Mouse (Mus musculus): ENCODE results near the gene Fam83f.
"Not testable (repeated sequence)": the region's sequence is repeated elsewhere in the genome, so short reads cannot be mapped to it uniquely, and the experiment has no call there.

Fam83f gene

DNA sequence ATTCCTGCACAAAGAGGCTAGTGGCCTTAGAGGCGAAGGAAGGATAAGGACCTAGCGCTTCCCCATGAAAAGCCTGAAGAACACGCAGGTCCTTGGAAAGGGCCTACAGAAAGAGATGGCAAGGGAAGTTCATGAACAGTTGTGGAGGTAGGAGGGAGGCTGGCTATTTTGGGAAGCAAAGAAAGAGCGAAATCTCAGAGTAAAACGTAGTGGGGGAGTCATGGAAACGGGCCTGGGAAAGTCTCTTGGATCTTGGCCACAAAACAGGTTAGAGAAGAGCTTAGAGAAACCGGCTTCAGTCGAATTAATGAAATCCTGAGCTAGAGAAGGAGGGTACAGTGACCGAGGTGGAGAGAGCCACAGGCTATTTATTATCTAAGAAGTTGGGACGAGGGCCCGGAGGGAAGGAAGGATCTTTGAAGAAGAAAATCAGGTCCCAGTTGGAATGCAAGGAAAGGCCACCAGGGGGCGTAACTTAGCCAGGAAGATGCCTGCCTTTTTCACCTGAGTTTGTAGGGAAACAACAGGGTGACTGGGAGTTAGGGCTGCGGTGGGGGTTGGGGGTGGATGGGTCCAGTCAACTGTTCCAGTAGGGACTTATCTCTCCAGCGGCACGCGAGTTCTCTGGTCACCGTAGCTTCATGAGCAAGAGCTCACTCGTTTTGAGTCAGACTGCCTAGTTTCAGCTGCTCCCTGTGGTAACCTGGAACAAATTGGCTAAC lies 34.3 kb downstream of the Fam83f start:
- DNase-seq (ENCODE audit: low spot score), result peak; percentile 91

DNA sequence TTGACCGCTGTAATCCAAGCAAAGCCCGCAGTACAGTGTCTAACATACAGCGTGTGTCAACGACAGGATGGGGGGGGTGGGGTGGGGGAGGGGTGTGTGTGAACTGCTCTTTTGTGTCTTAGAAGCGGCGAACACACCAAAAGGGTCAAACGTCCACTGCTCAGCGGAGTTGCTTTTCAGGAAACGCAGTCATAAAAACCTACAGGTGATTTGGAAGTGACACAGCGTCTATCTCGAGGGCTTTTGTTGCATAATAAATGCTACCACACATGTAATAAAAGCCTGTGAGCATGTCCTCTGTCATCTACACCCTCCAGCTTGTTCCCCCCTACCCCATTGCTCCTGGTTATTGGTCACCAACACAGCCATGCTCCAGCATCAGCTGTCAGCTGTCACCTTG lies 34.9 kb downstream of the Fam83f start:
- DNase-seq (ENCODE audit: low spot score), result no peak

DNA sequence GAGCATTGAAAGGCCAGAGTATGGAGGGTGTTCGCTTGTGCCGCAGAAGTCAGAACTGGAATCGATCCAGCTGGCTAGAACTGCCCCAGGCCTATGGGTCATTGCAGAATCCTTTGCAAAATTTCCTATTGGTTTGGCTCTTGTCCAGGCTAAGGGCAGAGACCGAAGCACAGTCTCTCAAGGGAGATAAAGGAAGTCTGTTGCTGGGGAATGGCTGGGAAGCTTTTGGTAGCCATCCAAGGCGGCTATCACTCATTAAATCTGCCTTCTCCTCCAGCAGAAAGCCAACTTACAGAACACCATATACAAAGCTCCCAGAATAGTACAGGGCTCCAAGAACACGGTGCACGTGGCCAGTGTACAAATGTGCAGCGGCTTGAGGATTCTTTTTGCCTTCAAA lies 35.4 kb downstream of the Fam83f start:
- DNase-seq (ENCODE audit: low spot score), result no peak

DNA sequence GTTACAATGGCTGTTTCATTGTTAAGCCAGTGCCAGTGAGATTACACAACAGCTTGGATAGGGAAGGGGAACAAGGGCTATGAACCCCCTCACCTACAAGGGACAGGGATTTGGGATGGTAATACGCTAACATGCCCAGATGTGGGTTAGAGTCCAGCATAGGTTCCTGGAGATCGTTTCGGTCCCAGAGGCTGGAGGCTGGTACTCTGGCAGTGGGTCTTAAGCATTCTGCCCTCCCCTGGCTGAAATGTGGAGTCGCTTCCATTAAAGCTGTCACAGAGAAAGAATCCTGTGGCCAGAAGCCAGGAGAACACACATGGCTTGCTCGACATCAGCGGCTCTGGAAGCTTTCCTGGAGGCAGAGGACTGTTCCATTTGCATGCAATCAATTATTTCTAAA lies 37.9 kb downstream of the Fam83f start:
- DNase-seq (ENCODE audit: low spot score), result no peak

DNA sequence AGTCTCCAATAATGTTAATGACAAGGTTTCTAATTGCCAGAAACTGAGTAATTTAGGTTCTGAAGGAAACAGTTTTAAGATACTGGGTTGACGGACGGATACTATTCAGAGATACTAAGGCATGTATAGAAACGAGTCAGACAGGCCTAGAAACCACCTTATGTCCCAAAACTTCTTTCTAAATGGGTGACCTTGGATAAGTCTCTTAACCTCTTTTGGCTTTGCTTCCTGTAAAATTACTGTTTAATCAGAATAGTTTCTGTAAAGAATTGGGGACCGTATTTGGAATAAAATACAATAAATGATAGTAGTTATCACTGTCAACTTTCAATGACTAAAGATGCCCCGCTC lies 38.6 kb downstream of the Fam83f start:
- DNase-seq (ENCODE audit: low spot score), result no peak

DNA sequence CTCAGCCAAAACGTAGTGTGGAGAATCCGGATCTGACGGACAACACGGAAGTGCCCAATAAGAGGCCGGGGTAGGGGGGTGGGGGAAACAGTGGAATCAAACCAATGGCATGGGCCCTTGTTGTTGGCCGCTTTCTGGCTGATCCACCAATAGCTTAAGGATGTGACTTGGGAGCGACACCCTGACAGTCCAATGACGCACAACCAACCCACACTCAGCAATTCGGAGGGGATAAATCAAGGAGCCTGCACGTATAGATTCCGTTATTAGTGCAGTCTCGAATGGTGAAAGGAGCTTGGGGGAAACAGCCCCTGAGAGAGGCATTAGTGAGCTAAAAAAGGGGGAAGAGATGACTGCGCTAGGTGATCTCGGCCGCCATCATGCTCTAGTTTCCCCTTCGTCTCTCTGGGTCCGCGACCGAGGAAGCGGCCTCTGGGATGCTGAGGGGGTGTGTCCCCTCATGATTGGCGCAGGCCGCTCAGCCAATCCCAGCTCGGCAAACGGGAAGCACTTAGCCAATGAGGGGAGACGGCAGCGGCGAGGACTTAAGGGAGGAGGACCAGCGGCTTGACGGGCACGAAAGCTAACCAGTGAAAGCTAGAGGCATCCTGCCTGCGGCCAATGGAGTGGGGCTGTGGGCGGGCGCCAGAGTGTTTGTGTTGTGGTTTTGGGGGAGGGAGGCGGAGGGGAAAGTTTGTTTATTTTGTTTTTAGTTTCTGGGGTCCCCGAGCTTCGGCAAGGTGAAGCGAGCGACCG lies 39.1 kb downstream of the Fam83f start, which contains the start of gene Tnrc6b:
Gene Tnrc6b, plus strand, starts transcription at position 706 of the 756 bp plus-strand sequence.
- DNase-seq (ENCODE audit: low spot score), result peak; percentile 99

DNA sequence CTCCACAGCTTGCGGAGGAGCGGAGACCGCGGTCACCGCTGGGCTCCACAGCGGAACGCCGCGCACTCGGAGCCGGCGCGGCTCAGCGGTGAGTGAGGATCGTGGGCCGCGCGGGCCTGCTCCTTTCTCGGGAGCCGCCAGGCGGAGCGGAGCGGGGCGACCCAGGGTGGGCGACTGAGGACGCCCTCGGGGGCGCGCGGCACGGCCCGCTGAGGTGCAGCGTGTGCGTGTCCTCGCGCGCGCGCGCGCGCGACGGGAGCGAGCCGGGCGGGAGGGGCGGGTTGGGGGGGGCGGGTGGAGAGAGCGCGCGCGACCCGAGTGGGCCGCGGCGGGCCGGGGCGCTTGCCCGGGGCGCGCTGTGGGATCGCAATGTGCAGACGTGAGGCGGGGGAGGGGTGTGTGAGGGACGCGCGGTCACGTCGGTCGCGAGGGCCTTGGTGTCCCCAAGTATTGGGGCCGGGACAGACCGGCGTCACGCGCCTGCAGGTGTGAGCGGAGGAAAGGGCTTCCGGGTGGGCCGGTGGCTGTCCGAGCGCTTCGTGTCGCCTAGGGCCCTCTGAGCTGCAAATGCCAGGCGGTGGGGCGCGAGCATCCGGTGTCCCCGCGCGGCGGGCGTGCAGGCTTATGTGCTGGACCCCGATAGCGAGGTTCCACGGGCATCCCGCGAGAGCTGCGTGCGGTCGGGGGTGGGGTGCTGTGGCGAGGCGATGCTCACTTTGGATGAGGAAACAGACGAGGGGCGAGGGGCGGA lies 39.9 kb downstream of the Fam83f start:
- DNase-seq (ENCODE audit: low spot score), result peak; percentile 57

DNA sequence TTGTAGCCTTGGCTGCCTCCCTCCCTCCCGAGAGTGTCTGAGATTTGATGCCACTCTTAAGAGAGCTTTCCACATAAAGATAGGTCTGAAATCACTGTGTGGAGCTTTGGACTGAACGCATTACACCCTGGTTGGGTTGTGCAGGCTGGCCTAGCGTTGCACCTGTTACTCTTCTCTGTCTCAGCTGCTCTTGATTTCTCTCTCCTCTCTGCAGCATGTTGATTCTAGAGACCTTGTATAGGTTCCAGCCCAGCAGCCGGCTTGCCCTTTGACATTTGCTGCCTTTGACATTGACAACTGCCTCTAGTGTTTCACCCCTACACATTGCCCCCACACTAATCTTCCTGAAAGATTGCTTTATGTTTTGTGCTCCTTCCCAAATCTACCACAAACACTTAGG lies 42.7 kb downstream of the Fam83f start:
- DNase-seq (ENCODE audit: low spot score), result no peak

DNA sequence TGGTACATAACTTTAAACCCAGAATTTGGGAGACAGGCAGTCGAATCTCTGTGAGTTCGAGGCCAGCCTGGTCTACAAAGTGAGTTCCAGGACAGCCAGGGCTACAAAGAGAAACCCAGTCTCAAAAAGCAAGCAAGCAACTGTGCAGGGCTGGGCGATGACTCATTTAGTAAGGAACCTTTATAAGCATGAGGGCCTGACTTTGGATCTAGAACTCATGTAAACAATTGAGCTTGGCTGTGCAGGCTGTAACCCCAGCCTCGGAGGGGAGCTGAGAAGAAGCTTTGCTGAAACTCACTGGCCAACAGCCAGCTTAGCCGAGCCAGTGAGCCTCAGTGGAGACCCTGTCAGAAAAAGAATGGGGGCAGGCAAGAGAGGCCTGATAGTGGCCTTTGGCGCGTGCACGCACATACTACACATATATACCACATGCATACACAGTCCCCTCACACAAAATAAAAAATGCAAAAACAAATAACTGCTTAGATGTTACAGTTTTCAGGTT lies 45.0 kb downstream of the Fam83f start:
- DNase-seq (ENCODE audit: low spot score), result no peak

DNA sequence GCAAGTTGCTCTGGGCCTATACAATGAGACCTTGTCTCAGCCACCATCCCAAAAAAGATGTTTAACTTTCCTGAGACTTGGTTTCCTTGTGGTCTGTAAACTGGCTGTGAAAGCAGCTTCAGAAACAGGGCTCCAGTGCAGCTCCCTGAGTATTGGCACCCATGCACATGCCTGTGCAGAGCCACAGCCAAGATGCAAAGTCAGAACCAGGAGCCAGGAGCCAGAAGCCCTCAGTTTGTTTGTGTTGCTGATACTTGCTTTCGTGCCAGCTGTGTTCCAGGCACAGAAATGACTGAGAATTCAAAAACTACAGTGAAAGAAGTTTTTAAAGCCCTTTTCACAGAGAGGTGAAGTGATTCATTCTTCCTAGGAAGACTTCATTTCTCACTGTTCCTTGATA lies 45.8 kb downstream of the Fam83f start:
- DNase-seq (ENCODE audit: low spot score), result no peak

DNA sequence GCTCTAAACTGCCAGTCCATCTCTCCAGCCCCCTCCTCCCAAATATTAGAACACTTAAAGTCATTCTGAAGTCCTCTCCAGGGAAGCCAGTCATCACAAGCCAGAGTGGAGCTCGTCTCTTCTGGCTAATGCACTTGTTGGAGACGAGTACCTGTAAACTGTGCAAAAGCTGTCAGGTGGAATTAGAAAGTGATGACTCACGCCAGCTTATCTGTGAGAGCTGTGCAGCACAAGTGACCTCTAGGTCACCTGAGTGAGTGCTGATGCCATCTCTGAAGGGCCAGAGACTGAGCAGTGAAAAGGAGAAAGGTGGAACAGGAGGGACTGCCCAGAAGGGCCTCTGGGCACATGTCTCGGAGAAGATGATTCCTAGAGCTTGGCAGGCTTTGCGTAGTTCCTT lies 48.6 kb downstream of the Fam83f start:
- no peak for DNase-seq (ENCODE audit: low spot score)

DNA sequence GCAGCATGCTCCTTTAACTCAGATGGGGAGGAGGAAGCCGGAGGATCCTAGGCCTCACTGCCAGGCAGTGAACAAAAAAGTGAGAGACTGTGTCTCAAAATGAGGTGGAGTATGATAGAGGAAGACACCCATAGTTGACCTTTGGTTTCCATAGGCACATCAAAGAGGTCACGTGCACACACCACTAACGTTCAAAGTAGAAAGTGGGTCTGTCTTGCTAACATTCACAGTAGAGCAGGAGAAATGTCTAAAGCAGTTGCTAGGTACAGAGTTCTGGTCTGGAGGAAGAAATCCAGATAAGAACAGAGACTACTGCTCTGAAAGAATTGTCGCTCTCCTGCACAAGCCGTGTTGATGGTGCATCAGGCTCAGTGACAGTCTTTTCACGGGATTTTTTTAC lies 50.2 kb downstream of the Fam83f start:
- DNase-seq (ENCODE audit: low spot score), result no peak

DNA sequence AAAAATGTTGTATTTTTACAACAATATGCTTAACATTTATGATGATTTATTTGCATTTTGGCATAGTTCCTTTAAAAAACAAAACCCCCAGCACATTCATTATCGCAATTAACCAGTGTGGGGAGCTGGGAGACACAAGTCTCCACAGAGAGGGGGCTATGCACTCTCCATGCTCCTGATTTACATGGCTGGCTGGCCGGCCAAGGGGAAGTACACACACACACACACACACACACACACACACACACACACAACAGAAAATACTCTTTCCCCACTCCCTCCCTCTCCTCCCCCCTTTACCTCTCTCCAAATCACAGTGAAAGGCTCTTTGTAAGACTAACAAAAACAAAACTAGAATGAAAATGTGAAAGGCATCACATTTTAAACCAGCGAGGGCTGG lies 50.7 kb downstream of the Fam83f start:
- no peak for DNase-seq (ENCODE audit: low spot score)

DNA sequence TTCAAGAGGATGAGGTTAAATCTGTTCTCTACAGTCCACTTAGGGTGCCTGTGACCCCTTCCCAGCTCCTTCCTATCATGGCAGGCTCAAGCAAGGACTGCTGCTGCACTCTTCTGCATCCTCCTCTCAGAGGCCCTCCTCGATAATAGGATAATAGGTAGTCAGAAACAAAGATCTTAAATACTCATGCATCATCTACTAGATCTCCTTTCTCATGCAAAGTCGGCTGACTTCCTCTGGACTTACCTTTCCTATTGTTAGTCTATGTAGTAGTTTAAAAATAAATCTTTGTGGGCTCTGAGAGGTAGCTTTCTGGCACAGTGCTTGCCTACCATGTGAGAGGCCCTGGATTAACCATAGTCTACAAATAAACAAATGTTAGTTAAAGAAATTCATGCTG lies 57.8 kb downstream of the Fam83f start:
- no peak for DNase-seq (ENCODE audit: low spot score)

DNA sequence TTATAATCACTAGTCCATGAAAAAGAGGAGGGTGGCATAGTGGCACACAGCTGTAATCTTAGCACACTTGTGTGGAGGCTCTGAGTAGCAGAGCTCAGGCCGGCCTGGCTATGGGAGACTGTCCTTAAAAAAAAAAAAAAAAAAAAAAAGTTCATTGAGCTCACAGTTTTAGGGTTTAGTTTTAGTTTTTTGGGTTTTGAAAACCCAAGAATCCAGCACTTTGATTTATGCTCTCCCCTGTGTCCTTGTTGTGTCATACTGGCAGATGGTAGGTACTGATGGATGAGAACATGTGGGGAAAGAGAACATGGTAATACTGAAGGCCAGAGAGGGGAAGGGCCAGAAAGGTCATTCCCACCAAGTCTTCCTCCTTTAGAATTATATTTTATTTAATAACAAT lies 59.4 kb downstream of the Fam83f start:
- no peak for DNase-seq (ENCODE audit: low spot score)

DNA sequence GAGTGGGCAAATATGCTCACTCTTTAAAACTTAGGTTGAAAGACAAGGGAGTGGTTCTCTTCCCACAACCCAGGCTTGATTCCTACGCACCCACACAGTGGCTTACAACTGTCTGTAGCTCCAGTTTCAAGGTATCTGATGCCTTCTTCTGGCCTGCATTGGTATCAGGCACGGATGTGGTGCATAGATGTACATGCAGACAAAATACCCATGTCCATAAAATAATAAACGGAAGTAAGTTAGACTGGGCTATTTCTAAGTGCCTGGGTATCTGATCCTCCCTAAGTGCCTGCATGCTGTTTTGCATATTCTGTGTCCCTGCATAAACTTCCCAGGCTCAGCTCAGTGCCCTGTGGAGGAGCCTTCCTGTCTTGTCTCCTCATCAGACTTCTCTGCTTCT lies 59.9 kb downstream of the Fam83f start:
- no peak for DNase-seq (ENCODE audit: low spot score)

DNA sequence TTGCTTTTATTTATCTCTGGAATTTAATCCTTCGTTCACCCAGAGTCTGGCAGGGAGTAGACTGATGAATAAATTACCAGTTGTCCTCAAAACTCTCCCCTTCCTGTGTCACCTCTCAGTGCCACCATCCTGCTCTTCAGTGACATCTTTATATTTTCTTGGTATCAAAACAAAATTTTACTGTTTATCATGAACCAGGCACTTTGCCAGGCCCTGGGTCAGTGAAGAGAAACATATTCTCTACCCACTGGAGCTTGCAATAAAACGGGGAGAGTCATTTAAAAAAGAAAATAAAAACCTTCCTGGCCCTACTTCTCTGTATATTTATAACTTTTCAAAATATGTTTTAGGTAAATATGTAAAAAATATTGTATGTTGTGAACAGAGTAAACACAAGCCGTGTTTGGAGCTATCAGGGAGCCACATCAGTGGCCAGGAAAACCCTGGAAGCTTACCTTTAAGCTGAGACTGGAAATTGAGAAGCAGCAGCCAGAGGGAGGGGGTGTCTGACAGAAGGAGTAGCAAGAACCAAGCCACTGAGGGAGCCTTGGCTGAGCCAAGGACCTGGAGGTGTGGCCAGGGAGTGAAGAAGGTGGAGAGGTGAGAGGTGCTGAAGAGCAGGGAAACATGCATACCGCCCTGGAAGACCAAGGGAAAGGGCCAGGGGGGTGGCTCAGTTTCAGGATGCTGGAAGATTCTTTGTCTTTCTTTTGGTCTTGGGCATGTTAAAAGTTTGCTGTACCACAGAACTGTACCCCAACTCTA lies 60.8 kb downstream of the Fam83f start:
- no peak for DNase-seq (ENCODE audit: low spot score)

DNA sequence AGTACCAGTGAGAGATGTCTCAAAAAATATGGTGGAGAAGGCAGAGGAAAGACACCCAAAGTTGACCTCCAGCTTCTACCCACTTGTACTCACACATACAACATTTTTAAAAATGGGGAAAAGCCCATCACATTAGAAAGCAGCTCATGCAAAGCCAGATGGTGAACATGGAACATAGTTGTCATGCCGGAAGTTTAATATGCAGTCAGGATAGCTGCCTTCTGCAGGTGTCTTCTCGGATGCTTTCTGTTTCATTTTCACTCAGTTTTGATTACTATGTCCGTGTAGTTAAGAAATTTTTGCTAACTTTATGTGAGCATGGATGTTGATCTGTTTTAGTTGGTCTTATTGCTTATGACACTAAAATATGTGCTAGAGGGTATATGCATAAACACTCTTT lies 63.7 kb downstream of the Fam83f start:
- no peak for DNase-seq (ENCODE audit: low spot score)

DNA sequence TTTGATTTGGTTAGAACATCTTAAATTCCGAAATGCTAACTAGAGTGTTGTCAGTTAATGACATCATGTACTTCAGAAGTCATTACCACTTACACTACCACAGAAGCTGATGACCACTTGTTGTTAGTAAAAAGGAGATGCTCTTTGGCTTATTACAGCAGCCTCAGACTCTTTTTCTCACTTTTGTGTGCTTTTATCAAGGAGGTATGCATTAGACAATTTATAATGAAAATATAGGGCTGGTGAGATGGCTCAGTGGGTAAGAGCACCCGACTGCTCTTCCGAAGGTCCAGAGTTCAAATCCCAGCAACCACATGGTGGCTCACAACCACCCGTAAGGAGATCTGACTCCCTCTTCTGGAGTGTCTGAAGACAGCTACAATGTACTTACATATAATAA lies 64.1 kb downstream of the Fam83f start:
- not testable (repeated sequence) for DNase-seq (ENCODE audit: low spot score)

DNA sequence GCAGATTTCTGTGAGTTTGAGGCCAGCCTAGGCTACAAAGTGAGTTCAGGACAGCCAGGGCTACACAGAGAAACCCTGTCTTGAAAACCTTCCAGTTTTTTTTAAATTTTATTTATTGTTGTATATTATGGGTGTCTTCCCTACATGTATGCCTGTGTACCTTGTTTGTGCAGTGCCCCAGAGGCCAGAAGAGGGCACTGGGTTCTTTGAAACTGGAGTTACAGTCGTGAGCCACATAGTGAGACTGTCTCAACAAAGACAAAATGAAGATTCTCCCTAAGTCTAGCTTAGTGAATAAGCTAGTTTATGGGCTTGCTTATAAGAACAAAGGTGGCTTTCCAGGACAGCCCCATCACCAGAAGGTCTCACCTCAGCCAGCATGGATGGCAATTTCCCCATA lies 64.9 kb downstream of the Fam83f start:
- no peak for DNase-seq (ENCODE audit: low spot score)

DNA sequence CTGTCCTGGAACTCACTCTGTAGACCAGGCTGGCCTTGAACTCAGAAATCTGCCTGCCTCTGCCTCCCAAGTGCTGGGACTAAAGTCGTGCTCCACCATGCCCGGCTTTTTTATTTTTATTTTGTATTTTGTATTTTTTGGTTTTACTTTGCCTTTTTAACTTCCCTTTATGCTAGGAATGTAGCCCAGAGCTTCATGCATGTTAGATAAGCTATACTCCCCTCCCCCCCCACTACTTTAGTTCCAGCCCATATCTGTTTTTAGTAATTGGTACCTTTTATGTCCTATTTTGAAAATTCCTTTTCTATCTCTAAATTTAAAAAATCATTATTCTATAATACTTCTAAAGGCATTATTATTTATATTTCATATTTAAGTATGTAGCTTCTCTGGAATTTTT lies 66.6 kb downstream of the Fam83f start:
- no peak for DNase-seq (ENCODE audit: low spot score)

DNA sequence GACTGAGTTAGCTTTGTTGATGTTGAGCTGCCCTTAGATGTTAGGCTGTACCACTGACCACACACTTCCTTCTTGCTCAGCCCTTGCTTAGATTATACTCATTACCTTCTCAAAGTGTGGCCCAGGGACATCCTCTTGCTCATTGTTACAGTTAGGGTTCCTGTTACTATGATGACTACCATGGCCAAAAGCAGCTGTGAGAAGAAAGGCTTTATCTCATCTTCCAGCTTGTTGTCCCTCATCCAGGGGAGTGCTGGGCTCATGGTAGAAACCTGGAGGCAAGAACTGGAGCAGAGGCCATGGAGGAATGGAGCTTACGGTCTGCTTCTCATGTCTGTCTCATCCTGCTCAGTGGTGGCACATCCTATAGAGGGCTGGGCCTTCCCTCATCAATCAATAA lies 68.3 kb downstream of the Fam83f start:
- no peak for DNase-seq (ENCODE audit: low spot score)
